Mouse (Mus musculus): ENCODE measurements around the gene Trim47.

The Trim47 gene

GRCm38 (mm10) chr11:116127156-116127980 is at the start of gene Trim47:
TSS of gene Trim47 (minus strand) at chr11:116127210.
- peak in 1 of 2 experiments; percentile 65 for DNase-seq

GRCm38 (mm10) chr11:116176010-116176409 is 49.0 kb upstream of the Trim47 start:
- no peak for DNase-seq

GRCm38 (mm10) chr11:116174775-116175448 is 47.9 kb upstream of the Trim47 start:
- DNase-seq, result no peak

GRCm38 (mm10) chr11:116171959-116172358 is 44.9 kb upstream of the Trim47 start:
- DNase-seq, result no peak

- no peak for DNase-seq
These were observed 43.2 kb upstream of the Trim47 start for GRCm38 (mm10) chr11:116170003-116170800.

- no peak for DNase-seq
These were observed 42.2 kb upstream of the Trim47 start for GRCm38 (mm10) chr11:116169214-116169613.

DNA sequence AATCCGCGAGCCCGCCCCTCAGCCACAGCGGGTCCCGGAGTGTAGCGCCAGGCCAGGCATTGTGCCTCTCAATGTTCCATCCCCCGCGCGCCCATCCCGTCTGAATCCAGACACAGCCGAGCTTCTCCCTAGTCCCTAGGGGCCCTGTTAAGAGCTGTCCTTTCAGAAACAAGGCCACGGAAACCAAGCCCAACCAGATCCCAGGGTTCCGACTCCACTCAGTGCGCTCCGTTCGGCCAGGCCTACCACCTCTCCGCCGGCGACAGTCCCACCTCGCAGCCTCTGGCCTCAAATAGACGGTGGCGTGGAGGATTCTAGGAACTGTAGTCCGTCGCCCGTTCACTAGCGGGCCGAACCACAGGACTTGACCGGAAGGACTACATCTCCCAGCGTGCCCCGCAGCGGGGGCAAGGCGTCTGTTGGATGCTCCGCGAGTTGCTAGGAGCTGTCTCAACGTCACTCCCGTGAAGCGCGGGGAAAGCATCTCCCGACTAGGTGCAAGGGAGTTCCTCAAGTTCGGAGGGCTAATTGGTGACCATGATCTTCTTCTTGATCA is 41.0 kb upstream of the Trim47 start, which contains the start of gene Fbf1:
TSS of gene Fbf1 (minus strand) at position 283 of the 556 bp plus-strand sequence.
- peak; percentile 95 to 98 for DNase-seq

DNA sequence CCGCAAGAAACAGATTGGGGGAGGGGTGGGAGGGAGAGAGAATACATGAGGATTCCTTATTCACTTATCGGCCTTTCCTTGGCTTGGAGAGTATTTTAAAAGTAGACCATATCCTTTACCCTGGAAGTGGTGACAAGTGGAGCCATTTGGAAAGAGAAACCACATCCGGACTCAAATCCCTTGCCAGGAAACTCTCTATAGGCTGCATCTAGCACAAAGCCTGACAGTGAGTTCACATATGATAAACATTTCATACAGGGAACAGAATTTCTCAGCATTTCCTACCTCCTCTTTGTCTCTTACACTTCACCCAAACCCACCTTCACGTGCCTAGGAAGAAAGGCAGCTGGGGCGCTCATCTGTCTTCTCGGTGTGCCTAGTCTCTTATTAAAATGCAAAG is 40.2 kb upstream of the Trim47 start:
- no peak for DNase-seq

DNA sequence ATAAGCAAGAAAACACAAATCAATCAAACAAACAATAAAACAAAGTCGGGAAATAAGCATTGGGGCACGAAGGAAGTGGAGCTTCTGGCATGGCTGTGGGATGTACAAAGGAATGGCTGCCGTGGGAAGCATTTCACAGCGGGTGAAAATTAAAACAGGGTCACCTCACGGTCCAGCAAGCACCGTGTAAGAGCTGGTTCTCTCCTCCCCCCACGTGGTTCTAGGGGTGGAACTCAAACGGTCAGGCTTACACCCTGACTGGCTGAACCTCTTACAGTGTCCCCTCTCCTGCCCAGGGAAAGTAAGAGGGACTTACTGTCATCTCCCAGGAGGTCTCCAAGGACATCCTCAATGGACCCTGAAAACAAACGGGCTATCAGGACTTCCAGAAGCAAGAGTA is 36.0 kb upstream of the Trim47 start:
- no peak for DNase-seq

GRCm38 (mm10) chr11:116162146-116162545 is 35.1 kb upstream of the Trim47 start:
- peak in 1 of 2 experiments; percentile 21 for DNase-seq

DNA sequence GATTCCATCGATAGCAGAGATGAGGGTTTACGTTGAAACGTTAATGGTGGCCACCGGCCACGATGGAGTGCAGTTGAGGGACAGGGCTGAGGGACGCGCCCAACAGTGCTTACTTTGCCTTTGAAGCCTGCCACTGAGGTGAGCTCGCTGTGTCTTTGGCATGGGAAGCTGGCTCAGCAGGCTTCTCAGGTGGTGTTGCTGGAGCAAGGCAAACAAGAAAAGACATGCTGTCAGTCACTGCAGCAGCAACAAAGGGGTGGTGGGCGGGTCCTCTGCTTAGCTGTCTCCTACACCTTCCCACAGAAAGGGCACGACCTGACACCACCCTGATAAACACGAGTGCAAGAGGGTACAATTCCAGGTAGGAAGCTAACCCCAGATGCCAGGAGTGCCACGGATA is 34.3 kb upstream of the Trim47 start:
- no peak for DNase-seq

GRCm38 (mm10) chr11:116150960-116151359 is 23.9 kb upstream of the Trim47 start:
- DNase-seq, result no peak

GRCm38 (mm10) chr11:116149341-116149740 is 22.3 kb upstream of the Trim47 start:
- DNase-seq, result peak; percentile 66 to 71

GRCm38 (mm10) chr11:116148761-116149221 is 21.8 kb upstream of the Trim47 start:
- peak; percentile 82 for DNase-seq

- DNase-seq, result peak in 1 of 2 experiments; percentile 78
These were observed 19.4 kb upstream of the Trim47 start for GRCm38 (mm10) chr11:116146294-116146985.

DNA sequence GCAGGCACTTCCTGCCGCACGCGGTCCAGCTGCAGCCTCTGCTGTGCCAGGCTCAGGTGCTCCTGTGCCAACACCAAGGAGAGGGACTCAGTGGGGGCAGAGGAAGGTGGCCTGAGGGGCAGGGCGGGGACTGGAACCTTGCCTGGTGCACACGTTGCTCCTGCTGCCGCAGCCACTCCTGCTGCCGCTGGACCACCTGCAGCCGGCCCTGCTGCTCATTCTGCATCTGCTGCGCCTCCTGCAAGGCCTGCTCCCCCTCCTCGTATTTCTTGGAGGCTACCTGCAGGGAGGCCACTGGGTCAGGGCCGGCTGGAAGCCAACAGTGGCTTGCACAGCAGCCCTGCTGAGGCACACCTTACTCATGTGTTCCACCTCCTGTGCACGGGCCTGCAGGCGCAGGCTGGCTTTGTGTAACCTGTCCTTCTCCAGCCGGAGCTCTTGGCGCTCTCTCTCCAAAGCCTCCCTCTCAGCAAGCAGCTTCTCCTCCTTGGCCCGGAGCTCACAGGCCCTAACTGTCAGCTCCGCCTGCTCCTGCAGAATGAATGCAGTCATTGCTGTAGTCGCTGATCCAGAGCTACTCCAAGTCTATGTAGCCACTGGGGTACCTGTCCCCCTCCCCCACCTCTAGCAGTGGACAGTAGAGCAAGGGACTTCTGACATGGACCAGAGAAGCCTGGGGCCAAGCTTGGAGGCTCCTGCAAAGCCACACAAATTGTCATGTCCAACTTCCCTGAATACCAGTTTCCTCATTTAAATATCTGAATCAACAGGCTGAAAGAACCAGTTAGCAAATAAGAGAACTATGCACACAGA is 18.7 kb upstream of the Trim47 start:
- peak; percentile 73 to 77 for DNase-seq

DNA sequence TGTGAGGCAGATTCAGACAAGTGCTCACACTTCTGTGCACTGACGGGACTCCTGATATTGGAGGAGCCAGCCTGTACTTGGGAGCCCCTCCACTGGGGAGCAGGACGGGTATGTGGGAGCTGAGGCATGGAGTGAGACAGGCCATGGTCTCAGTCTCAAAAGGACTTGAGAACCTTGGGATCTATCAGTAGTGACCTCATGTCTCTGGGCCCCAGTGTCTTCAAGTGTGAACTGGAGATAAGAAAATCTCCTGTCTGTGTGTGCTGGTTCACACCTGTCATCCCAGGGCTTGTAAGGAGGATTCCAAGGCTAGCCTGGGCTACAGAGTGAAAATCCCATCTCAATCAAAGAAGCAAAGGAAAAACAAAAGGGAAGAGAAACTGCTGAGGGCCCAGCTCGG is 16.5 kb upstream of the Trim47 start:
- no peak for DNase-seq

- DNase-seq, result no peak
These were observed 15.4 kb upstream of the Trim47 start for GRCm38 (mm10) chr11:116142211-116142991.

- peak; percentile 86 to 89 for DNase-seq
These were observed 11.6 kb upstream of the Trim47 start, which contains the start of gene Mrpl38 for GRCm38 (mm10) chr11:116138468-116139138. TSS of gene Mrpl38 (minus strand) at chr11:116138868.

- no peak for DNase-seq
These were observed 11.1 kb upstream of the Trim47 start for GRCm38 (mm10) chr11:116138096-116138467.

Measured in cerebellum, postnatal 25 days (tissue).